Mouse (Mus musculus) myocyte (in vitro differentiated cells): ENCODE results near the gene Adgrl2.

Experiments
- E2F4 ChIP-seq: IDR thresholded peaks from one replicate; pipeline ENCODE4 v1.6.1; 2011; ENCODE audit warnings: mild to moderate bottlenecking, control low read depth, moderate library complexity; ENCODE audit not compliant: insufficient read depth
- MAX ChIP-seq: IDR thresholded peaks from one replicate; pipeline ENCODE4 v1.6.1; 2011; ENCODE audit warnings: low read depth, mild to moderate bottlenecking, control low read depth
- MYOD1 ChIP-seq, 3 experiments: IDR thresholded peaks; one replicate each; pipeline ENCODE4 v1.6.1; 2011; ENCODE audit warnings: control low read depth in 2 of 3, low read depth in 2 of 3, mild to moderate bottlenecking in 2 of 3, moderate library complexity in 1 of 3; ENCODE audit not compliant: insufficient read length in 2 of 3, control insufficient read depth in 1 of 3
- MYOG ChIP-seq, 3 experiments: IDR thresholded peaks; one replicate each; pipeline ENCODE4 v1.6.1; 2011; ENCODE audit warnings: control low read depth in 2 of 3, low read depth in 2 of 3, mild to moderate bottlenecking in 2 of 3; ENCODE audit not compliant: insufficient read length in 2 of 3, control insufficient read depth in 1 of 3, insufficient read depth in 1 of 3
- POLR2A ChIP-seq: IDR thresholded peaks from one replicate; pipeline ENCODE4 v1.6.1; 2011; ENCODE audit warnings: low read depth, mild to moderate bottlenecking, control low read depth, moderate library complexity; ENCODE audit not compliant: insufficient read length
- POLR2AphosphoS2 ChIP-seq: IDR thresholded peaks from one replicate; pipeline ENCODE4 v1.6.1; 2011; ENCODE audit warnings: low read depth, control low read depth; ENCODE audit not compliant: insufficient read length
- SRF ChIP-seq: IDR thresholded peaks from one replicate; pipeline ENCODE4 v1.6.1; 2011; ENCODE audit warnings: low read depth; ENCODE audit not compliant: control insufficient read depth, insufficient read length
- TCF12 ChIP-seq: IDR thresholded peaks from one replicate; pipeline ENCODE4 v1.6.1; 2011; ENCODE audit warnings: mild to moderate bottlenecking, control low read depth; ENCODE audit not compliant: poor library complexity, insufficient read depth, severe bottlenecking
- USF1 ChIP-seq: IDR thresholded peaks from one replicate; pipeline ENCODE4 v1.6.1; 2011; ENCODE audit warnings: low read depth, mild to moderate bottlenecking, control low read depth, moderate library complexity

DNA sequence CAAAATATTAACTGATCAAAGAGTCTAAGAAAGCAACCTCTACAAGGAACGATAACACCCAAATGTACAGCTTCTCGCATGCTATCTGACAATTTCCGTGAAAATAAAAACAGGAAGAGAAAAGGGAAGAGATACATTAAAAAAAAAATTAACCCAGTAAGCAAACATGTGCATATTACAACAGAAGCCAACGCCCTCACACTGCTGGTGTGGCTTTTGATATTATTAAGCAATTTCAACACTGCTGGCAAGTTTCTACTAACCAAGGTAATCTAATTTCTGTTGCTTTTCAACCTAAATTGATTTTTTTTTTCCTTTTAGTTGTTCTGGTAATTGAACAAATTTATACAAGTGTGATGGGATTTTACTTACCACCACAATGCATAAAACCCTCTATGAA is 8.0 kb downstream of the Adgrl2 start:
- TF ChIP-seq POLR2A, result no peak
- TF ChIP-seq USF1, result no peak
- TF ChIP-seq E2F4, result no peak
- no peak for TF ChIP-seq TCF12
- TF ChIP-seq MYOG (IDR thresholded peaks at IDR 0.05; ENCODE audit: control insufficient read depth in 1 of 3, insufficient read depth in 1 of 3, insufficient read length in 2 of 3, low read depth in 2 of 3), result no peak
- no peak for TF ChIP-seq SRF
- TF ChIP-seq POLR2AphosphoS2, result no peak
- no peak for TF ChIP-seq MAX
- no peak for TF ChIP-seq MYOD1 (IDR thresholded peaks at IDR 0.05; ENCODE audit: control insufficient read depth in 1 of 3, insufficient read length in 2 of 3, low read depth in 2 of 3)
